Mouse (Mus musculus): Measurements from ENCODE around the gene Gm43738. TPM values are rescaled to one million over a fixed set of nuclear protein-coding genes. Genes with fewer than 3 reads are reported as not detected.
A peak's percentile ranks its signal among the peaks of the same experiment; 100 is the strongest.

The Gm43738 gene
- not detected in 2 replicates for polyA plus RNA-seq (2016; fragmentation: Nextera tagmentation; extraction: Ambion mirVana)

- Histone ChIP-seq H3K36me3 (peaks cover 32% of the 10 kb centered on the region), H3K27me3 (replicated peaks) (no peaks in the 10 kb centered on the region), H3K4me1 (peaks cover 26% of the 10 kb centered on the region), H3K4me2 (replicated peaks) (peak within 1 kb of the TSS; percentile 90), H3K9ac (peak within 1 kb of the TSS; percentile 75), H3K4me3 (peak within 1 kb of the TSS; percentile 75), H3K27ac (no peak within 1 kb of the TSS), H3K9me3 (no peaks in the 10 kb centered on the region)
- no peak for ATAC-seq (ENCODE audit: low FRiP score, low read depth)
- 58% methylated on average over 7 of the region's 7 CpGs for WGBS
Observed at GRCm38 (mm10) chr3:89100811-89101210, at the start of gene Gm43738. Gene Gm43738 (minus strand): TSS chr3:89101099.

GRCm38 (mm10) chr3:89148567-89148966 is 47.7 kb upstream of the Gm43738 start:
- H3K9me3 ChIP-seq: no peaks in the 10 kb centered on the region
- no peak overlapping the region for H3K27ac ChIP-seq
- peaks cover 33% of the 10 kb centered on the region for H3K27me3 ChIP-seq (replicated peaks)
- H3K4me2 ChIP-seq (replicated peaks): no peak overlapping the region
- peaks cover 4% of the 10 kb centered on the region; the same call in 1 of the 2 replicates for H3K36me3 ChIP-seq
- H3K4me1 ChIP-seq: peaks cover 14% of the 10 kb centered on the region
- no peak for ATAC-seq (ENCODE audit: low FRiP score, low read depth)
- no peak overlapping the region for H3K9ac ChIP-seq
- WGBS: 72% methylated on average over 14 of the region's 14 CpGs
- H3K4me3 ChIP-seq: no peak overlapping the region

GRCm38 (mm10) chr3:89147979-89148311 is 47.0 kb upstream of the Gm43738 start:
- Histone ChIP-seq H3K4me1 (peaks cover 14% of the 10 kb centered on the region), H3K9ac (no peak overlapping the region), H3K9me3 (no peaks in the 10 kb centered on the region), H3K27me3 (replicated peaks) (peaks cover 33% of the 10 kb centered on the region), H3K36me3 (peaks cover 4% of the 10 kb centered on the region; the same call in 1 of the 2 replicates), H3K27ac (no peak overlapping the region), H3K4me2 (replicated peaks) (peak overlapping the region; percentile 40), H3K4me3 (no peak overlapping the region)
- ATAC-seq (ENCODE audit: low FRiP score, low read depth): no peak
- WGBS: 9% methylated on average over 15 of the region's 15 CpGs

- H3K4me3 ChIP-seq: no peak overlapping the region
- peaks cover 4% of the 10 kb centered on the region; the same call in 1 of the 2 replicates for H3K36me3 ChIP-seq
- H3K9me3 ChIP-seq: no peaks in the 10 kb centered on the region
- 0 out of 2 replicates have a peak, but pooled peaks have one; percentile 19 for ATAC-seq (ENCODE audit: low FRiP score, low read depth)
- H3K4me2 ChIP-seq (replicated peaks): peak overlapping the region; percentile 40
- 20% methylated on average over 26 of the region's 26 CpGs for whole genome bisulfite sequencing
- H3K27ac ChIP-seq: no peak overlapping the region
- no peak overlapping the region for H3K9ac ChIP-seq
- H3K27me3 ChIP-seq (replicated peaks): peaks cover 33% of the 10 kb centered on the region
- H3K4me1 ChIP-seq: peaks cover 14% of the 10 kb centered on the region
Observed at GRCm38 (mm10) chr3:89147101-89147978, 46.4 kb upstream of the Gm43738 start.

- peaks cover 14% of the 10 kb centered on the region for H3K4me1 ChIP-seq
- no peak for ATAC-seq (ENCODE audit: low FRiP score, low read depth)
- H3K27me3 ChIP-seq (replicated peaks): peaks cover 33% of the 10 kb centered on the region
- peaks cover 3% of the 10 kb centered on the region; the same call in 1 of the 2 replicates for H3K36me3 ChIP-seq
- H3K9ac ChIP-seq: no peak overlapping the region
- H3K27ac ChIP-seq: no peak overlapping the region
- H3K4me3 ChIP-seq: no peak overlapping the region
- no peak overlapping the region for H3K4me2 ChIP-seq (replicated peaks)
- 61% methylated on average over 8 of the region's 8 CpGs for WGBS
- no peaks in the 10 kb centered on the region for H3K9me3 ChIP-seq
Observed at GRCm38 (mm10) chr3:89145566-89145965, 44.7 kb upstream of the Gm43738 start.

- Histone ChIP-seq H3K36me3 (no peaks in the 10 kb centered on the region), H3K27ac (no peak overlapping the region), H3K4me2 (replicated peaks) (no peak overlapping the region), H3K27me3 (replicated peaks) (peaks cover 28% of the 10 kb centered on the region), H3K9me3 (no peaks in the 10 kb centered on the region), H3K4me3 (no peak overlapping the region), H3K4me1 (peaks cover 14% of the 10 kb centered on the region), H3K9ac (no peak overlapping the region)
- no peak for ATAC-seq (ENCODE audit: low FRiP score, low read depth)
- WGBS: 88% methylated on average over 10 of the region's 10 CpGs
Observed at GRCm38 (mm10) chr3:89144821-89145220, 43.9 kb upstream of the Gm43738 start.

- no peak overlapping the region for H3K27ac ChIP-seq
- WGBS: 20% methylated on average over 9 of the region's 9 CpGs
- ATAC-seq (ENCODE audit: low FRiP score, low read depth): no peak
- no peaks in the 10 kb centered on the region; the same call in none of the 2 replicates for H3K27me3 ChIP-seq (replicated peaks)
- H3K36me3 ChIP-seq: no peaks in the 10 kb centered on the region
- no peak overlapping the region for H3K4me2 ChIP-seq (replicated peaks)
- H3K4me3 ChIP-seq: no peak overlapping the region
- no peak overlapping the region for H3K9ac ChIP-seq
- peaks cover 7% of the 10 kb centered on the region for H3K4me1 ChIP-seq
- H3K9me3 ChIP-seq: no peaks in the 10 kb centered on the region
Observed at GRCm38 (mm10) chr3:89136365-89136764, 35.5 kb upstream of the Gm43738 start.

- Histone ChIP-seq H3K27me3 (replicated peaks) (no peaks in the 10 kb centered on the region; the same call in none of the 2 replicates), H3K4me1 (peaks cover 7% of the 10 kb centered on the region), H3K4me2 (replicated peaks) (no peak within 1 kb of the TSS), H3K9ac (no peak within 1 kb of the TSS), H3K9me3 (no peaks in the 10 kb centered on the region), H3K27ac (no peak within 1 kb of the TSS), H3K4me3 (no peak within 1 kb of the TSS), H3K36me3 (no peaks in the 10 kb centered on the region)
- WGBS: 57% methylated on average over 3 of the region's 3 CpGs
- ATAC-seq (ENCODE audit: low FRiP score, low read depth): no peak
Observed at GRCm38 (mm10) chr3:89135958-89136357, 35.1 kb upstream of the Gm43738 start, which contains the start of gene Pklr. Gene Pklr (plus strand): TSS chr3:89136142.

- H3K4me3 ChIP-seq: no peak overlapping the region
- H3K4me2 ChIP-seq (replicated peaks): no peak overlapping the region
- H3K9me3 ChIP-seq: no peaks in the 10 kb centered on the region
- no peaks in the 10 kb centered on the region for H3K36me3 ChIP-seq
- H3K27ac ChIP-seq: no peak overlapping the region
- H3K9ac ChIP-seq: no peak overlapping the region
- H3K4me1 ChIP-seq: peaks cover 7% of the 10 kb centered on the region
- no peak for ATAC-seq (ENCODE audit: low FRiP score, low read depth)
- 93% methylated on average over 1 of the region's 1 CpGs for WGBS
- H3K27me3 ChIP-seq (replicated peaks): no peaks in the 10 kb centered on the region; the same call in none of the 2 replicates
Observed at GRCm38 (mm10) chr3:89133752-89134151, 32.9 kb upstream of the Gm43738 start.

GRCm38 (mm10) chr3:89133063-89133450 is 32.2 kb upstream of the Gm43738 start:
- Histone ChIP-seq H3K27me3 (replicated peaks) (no peaks in the 10 kb centered on the region; the same call in none of the 2 replicates), H3K4me3 (no peak overlapping the region), H3K9ac (no peak overlapping the region), H3K9me3 (no peaks in the 10 kb centered on the region), H3K36me3 (no peaks in the 10 kb centered on the region), H3K4me2 (replicated peaks) (0 out of 2 replicates have a peak overlapping the region, but pooled peaks have one; percentile 62), H3K4me1 (peaks cover 7% of the 10 kb centered on the region), H3K27ac (no peak overlapping the region)
- ATAC-seq (ENCODE audit: low FRiP score, low read depth): no peak
- WGBS: 81% methylated on average over 7 of the region's 7 CpGs

GRCm38 (mm10) chr3:89132285-89133062 is 31.6 kb upstream of the Gm43738 start:
- Histone ChIP-seq H3K9ac (peak overlapping the region; percentile 29; the same call in 1 of the 2 replicates), H3K36me3 (no peaks in the 10 kb centered on the region), H3K4me1 (peaks cover 7% of the 10 kb centered on the region), H3K27me3 (replicated peaks) (no peaks in the 10 kb centered on the region; the same call in none of the 2 replicates), H3K4me2 (replicated peaks) (peak overlapping the region; percentile 62), H3K27ac (no peak overlapping the region), H3K4me3 (peak overlapping the region; percentile 28), H3K9me3 (no peaks in the 10 kb centered on the region)
- WGBS: 17% methylated on average over 30 of the region's 30 CpGs
- 0 out of 2 replicates have a peak, but pooled peaks have one; percentile 29 for ATAC-seq (ENCODE audit: low FRiP score, low read depth)

- Histone ChIP-seq H3K36me3 (no peaks in the 10 kb centered on the region), H3K27ac (no peak overlapping the region), H3K27me3 (replicated peaks) (no peaks in the 10 kb centered on the region; the same call in none of the 2 replicates), H3K9ac (no peak overlapping the region), H3K4me2 (replicated peaks) (peak overlapping the region; percentile 62), H3K4me3 (peak overlapping the region; percentile 28; the same call in 1 of the 2 replicates), H3K4me1 (peaks cover 7% of the 10 kb centered on the region), H3K9me3 (no peaks in the 10 kb centered on the region)
- ATAC-seq (ENCODE audit: low FRiP score, low read depth): no peak
- WGBS: 43% methylated on average over 4 of the region's 4 CpGs
Observed at GRCm38 (mm10) chr3:89131816-89132215, 30.9 kb upstream of the Gm43738 start.
